Mouse (Mus musculus): Measurements from ENCODE around the gene Aprt. TPM values are rescaled to one million over a fixed set of nuclear protein-coding genes. Genes with fewer than 3 reads are reported as not detected.

The Aprt gene
- total RNA-seq, 2 experiments from 2014 or later, result 40.5 to 44.8 TPM

DNA sequence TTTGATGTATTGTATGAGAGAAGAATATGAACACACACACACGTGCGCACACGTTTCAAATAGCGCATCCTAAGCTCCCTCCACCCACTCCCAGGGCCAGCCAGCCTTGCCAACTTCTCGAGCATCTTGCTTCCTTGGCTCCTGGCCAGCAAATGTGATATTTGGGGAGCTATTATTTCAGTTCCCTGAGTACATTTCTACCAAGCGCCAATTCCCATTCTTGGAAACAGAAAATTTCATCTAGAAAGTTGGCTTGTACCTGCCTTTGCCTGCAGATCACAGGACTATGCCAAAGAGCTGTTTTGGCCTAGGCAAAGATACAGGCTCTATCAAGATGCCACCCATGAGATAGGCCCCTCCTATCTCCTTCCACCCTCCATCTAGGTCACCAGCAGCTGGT, 21.9 kb downstream of the Aprt start:
- no peak for TF ChIP-seq CTCF (IDR thresholded peaks at IDR 0.05)
- intact Hi-C loops (cut with DNase I), result no loop called here

DNA sequence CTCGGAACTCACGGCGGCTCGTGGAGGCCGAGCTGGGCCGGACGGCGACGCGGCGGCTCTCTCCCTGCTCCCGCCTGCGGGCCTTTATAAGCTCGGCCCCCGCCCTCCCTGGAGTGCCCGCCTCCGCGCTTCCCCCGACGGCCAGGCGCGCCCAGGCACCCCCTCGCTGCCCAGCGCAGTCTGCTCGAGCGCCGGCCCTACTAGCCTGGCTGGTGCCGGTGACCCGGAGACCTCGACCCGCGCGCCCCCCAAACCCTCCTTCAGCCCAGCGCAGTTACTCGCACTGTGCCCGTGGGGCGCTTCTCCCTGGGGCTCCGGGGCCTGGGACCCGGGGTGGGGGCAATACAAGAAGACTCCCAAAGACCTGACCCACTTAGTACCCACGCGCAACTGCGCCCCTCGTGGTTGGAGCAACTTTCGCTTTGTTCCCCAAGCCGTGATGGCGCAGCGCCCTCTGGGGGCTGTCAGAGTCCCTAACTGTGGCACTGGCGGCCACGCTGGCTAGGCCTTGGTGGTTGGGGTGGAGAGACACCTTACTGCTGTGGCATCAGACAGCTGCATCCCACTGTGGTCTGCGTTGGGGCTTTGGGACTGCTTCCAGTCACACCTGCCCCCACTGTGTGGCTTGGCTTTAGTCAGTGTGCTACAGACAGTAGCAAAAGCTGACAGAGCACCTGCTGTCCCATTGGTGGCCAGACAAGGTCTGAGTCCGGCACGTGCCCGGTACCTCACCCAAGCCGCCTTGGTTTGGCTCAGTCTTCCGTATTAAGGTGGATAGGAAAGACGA, 25.3 kb downstream of the Aprt start, which contains the start of gene Piezo1:
Gene Piezo1, minus strand, starts transcription at position 65 of the 787 bp plus-strand sequence.
- TF ChIP-seq CTCF (IDR thresholded peaks at IDR 0.05), result no peak; the same call in 1 of the 2 replicates
- peak; percentile 95 for DNase-seq

More for the DNA sequence above, 21.9 kb downstream of the Aprt start:
- no peak for DNase-seq
- Histone ChIP-seq H3K27ac (no peak overlapping the region), H3K4me3 (no peak overlapping the region)

DNA sequence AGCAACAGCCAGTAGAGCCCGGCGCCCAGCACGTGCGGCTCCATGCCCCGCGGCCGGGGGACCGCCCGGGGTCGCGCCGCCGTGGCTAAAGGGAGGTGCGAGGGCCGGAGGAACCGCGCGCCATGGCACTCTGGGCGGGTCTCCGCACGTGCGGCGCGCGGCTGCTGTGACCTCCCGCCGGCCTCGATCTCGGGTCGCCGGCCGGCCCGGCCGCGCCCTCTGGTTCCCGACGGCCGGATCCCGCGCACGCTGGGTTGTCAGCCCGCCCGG, 25.8 kb downstream of the Aprt start:
- TF ChIP-seq CTCF (IDR thresholded peaks at IDR 0.05), result no peak
- intact Hi-C loops (cut with DNase I), result loop anchor here (1.0 kb wide), 1 partner anchor 50 kb away; no protein-coding TSS in a partner anchor
- Histone ChIP-seq H3K27ac (peak overlapping the region; percentile 95), H3K4me3 (peak overlapping the region; percentile 95)
- DNase-seq, result no peak

More for the DNA sequence above, 25.3 kb downstream of the Aprt start, which contains the start of gene Piezo1:
- Histone ChIP-seq H3K4me3 (peak within 1 kb of the TSS; percentile 95), H3K27ac (peak within 1 kb of the TSS; percentile 95)
- intact Hi-C loops (cut with DNase I), result loop anchor here (1.0 kb wide), 1 partner anchor 50 kb away; no protein-coding TSS in a partner anchor

DNA sequence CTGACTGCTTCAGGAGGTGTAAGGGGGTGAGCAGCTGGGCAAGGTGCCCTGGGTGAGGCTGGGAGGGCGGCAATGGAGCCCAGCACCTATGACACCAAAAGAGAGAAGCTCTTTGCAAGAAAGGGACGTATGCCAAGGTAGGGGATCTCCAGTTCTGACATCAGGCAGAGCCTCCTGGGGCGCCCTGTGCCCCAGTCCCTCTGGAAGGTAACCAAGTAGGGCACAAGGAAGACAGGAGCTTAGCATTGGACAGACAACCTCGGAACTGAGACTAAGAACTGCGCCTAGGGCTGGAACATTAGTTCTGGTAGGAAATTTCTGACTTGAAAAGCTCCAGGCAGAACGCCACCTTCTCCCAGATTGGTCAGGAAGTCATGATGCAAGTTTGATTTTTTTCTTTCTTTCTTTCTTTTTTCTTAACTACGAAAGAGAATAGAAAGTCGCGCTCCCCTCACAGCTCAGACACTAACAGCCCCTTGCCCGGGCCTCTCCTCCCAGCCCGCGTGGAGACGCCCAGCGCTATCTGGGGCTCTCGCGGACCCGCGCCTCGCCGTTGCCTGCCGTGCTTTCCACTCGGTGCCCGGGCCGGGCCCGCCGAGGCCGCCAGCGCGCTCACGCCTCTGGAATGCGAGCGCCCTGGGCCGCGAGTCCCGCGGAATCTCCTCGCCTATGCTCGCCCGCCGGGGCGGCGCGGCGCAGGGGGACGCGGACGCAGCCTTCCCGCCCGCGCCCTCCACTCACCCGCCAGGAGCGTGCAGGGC, 26.3 kb downstream of the Aprt start:
- H3K27ac ChIP-seq, result peak overlapping the region; percentile 95
- peak; percentile 75 for DNase-seq
- intact Hi-C loops (cut with DNase I), result no loop called here
- H3K4me3 ChIP-seq, result peak overlapping the region; percentile 95
- no peak for TF ChIP-seq CTCF (IDR thresholded peaks at IDR 0.05)

DNA sequence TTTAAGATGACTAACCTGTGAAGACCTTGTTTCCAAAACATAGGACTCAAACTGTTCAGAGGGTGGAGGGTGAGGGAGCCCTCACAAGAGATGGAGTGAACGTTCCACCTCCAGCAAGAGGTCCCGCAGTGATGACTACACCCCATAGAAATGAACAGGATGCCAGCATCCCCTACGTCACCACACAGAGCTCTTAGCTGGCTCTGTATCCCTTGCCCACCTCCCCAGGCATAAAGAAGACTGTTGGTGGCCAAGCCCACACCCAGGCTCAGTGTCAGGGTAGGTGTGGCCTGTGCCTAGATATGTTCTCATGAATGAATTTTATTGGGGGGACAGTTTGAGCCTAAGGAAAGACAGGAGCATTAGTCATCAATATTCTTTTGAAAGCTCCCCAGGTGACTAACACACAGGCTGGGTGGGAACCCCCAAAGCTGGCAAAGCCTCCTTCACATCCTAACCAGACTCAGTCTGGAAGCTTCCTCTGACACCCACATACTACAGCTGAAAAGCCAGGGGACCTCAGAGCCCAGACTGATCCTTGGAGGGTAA, 27.7 kb downstream of the Aprt start:
- peak overlapping the region; percentile 95 for H3K4me3 ChIP-seq
- TF ChIP-seq CTCF (IDR thresholded peaks at IDR 0.05), result no peak

DNA sequence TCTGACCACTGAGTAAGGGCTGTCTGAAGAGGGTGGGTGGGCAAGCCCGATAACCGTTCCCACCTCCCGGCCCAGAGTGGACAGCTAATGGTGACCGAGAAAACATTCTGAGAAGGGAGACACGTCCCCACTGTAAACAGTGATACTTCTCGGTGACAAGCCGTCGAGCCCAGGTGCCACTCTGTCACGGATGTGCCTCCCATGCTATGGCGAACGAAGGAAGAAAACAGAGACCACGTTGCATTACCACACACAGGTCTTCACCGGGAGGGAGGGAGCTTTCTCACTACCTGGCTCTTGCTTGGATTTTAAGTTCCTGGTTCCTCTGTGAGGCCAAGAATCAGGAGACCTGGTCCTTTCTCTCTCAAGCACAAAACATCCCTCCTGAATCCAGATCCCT, 28.4 kb downstream of the Aprt start:
- no peak for DNase-seq
- intact Hi-C loops (cut with DNase I), result no loop called here
- Histone ChIP-seq H3K27ac (peak overlapping the region; percentile 80), H3K4me3 (peak overlapping the region; percentile 95)
- TF ChIP-seq CTCF (IDR thresholded peaks at IDR 0.05), result no peak

More for the DNA sequence above, 27.7 kb downstream of the Aprt start:
- intact Hi-C loops (cut with DNase I), result no loop called here
- peak overlapping the region; percentile 80 for H3K27ac ChIP-seq
- DNase-seq, result no peak

DNA sequence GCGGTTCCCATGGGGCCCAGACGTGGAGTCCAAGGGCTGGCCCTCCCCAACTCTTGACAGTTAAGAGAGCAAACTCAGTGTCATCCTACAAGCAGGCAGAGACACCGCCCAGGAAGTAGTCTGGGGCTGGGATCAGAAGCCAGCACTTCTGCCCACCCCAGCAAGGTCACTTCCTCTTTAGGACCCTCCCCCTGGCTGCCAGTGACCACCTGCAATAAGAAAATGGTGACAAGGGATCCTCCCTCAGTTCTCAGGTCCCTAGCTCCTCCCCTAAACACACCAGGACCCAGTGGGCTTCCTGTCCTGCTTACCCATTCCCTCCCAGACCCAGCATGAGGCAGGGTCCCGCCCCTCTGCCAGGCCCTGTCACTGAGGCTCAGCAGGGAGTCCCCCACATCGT, 28.9 kb downstream of the Aprt start:
- Histone ChIP-seq H3K4me3 (peak overlapping the region; percentile 95), H3K27ac (peak overlapping the region; percentile 80)
- intact Hi-C loops (cut with DNase I), result no loop called here
- no peak for DNase-seq
- no peak for TF ChIP-seq CTCF (IDR thresholded peaks at IDR 0.05)

DNA sequence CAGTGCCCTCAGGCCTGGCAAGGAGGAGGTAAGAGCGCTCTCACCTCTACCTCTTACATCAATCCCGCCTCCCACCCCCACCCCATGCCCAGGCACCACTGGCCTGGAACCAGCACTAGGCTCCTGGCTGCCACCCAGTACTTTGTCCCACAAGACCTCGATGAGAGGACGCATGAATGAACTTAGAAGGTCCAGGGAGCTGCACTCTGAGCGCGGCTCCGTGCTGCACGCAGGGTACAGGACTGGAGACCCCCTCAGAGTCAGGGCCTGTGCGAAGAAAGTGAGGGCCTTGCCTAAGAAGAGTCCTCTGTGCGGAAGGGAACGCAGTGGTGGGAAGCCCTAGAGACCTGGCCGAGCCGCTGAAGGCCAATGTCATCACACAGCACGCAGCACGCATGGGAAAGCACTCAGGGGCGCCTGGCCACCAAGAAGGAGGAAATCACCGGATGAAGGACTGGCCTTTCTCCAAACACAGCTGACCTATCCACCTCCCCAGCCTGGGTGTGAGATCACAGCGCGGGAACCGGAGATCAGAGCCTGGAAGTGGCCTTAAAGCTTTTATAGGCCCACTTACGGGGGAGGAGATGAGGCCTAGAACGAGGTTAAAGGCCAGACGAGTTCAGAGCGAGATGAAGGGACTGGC, 29.8 kb downstream of the Aprt start:
- peak; percentile 75 for DNase-seq
- Histone ChIP-seq H3K4me3 (peak overlapping the region; percentile 95), H3K27ac (peak overlapping the region; percentile 80)
- no peak for TF ChIP-seq CTCF (IDR thresholded peaks at IDR 0.05)
- intact Hi-C loops (cut with DNase I), result no loop called here

DNA sequence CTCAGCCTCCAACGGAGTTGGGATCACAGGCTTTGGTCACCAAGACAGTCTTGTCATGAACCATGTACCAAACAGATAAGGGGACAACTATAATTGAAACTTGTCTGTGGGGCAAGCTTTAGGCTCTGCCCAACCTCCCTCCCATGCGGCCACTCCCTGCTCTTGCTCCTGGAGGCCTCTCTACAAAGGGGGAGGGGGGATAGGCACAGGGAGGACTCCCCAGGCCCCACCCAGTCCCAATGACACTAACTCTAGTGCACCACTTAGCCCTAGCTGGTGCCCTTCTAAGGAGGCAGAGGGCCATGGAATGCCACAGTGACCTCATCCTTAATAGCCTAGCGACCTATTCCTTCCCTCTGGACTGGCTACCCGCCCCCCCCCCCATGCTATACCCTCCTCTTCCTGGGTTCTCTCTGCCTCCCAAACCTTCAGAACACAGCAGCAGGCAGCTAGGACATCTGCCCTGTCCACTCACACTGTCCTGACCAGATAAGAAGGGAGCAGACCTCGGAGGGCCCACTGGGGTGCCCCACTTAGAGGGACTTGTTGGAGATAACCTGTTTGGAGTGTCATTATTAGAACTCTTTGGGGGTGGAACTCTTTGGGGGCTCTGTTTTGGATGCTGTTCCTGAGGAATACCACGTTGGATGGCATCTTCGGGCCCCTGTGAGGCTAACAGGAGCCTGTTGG, 30.5 kb downstream of the Aprt start:
- peak overlapping the region; percentile 80 for H3K27ac ChIP-seq
- peak overlapping the region; percentile 95 for H3K4me3 ChIP-seq
- intact Hi-C loops (cut with DNase I), result no loop called here

DNA sequence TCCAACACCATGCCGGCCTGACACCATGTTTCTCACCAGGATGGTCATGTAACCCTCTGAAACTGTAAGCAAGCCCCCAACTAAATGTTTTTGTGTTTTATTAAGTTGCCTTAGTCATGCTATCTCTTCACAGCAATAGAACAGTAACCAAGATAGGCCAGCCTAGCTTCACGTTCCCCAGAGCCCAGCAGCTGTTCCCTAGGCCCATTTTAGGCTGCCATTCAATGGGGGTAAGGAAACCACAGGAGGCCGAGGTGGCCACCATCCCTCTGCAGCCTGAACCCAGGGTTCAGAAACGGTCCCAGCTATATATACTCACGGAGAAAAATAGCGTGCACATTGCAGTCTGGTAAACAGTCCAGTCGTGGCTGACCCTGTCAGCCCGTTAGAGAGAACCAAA, 32.6 kb downstream of the Aprt start:
- intact Hi-C loops (cut with DNase I), result no loop called here
- H3K4me3 ChIP-seq, result no peak overlapping the region
- no peak for DNase-seq
- TF ChIP-seq CTCF (IDR thresholded peaks at IDR 0.05), result no peak
- 0 out of 2 replicates have a peak overlapping the region, but pooled peaks have one; percentile 0 for H3K27ac ChIP-seq

More for the DNA sequence above, 30.5 kb downstream of the Aprt start:
- TF ChIP-seq CTCF (IDR thresholded peaks at IDR 0.05), result no peak
- no peak for DNase-seq

DNA sequence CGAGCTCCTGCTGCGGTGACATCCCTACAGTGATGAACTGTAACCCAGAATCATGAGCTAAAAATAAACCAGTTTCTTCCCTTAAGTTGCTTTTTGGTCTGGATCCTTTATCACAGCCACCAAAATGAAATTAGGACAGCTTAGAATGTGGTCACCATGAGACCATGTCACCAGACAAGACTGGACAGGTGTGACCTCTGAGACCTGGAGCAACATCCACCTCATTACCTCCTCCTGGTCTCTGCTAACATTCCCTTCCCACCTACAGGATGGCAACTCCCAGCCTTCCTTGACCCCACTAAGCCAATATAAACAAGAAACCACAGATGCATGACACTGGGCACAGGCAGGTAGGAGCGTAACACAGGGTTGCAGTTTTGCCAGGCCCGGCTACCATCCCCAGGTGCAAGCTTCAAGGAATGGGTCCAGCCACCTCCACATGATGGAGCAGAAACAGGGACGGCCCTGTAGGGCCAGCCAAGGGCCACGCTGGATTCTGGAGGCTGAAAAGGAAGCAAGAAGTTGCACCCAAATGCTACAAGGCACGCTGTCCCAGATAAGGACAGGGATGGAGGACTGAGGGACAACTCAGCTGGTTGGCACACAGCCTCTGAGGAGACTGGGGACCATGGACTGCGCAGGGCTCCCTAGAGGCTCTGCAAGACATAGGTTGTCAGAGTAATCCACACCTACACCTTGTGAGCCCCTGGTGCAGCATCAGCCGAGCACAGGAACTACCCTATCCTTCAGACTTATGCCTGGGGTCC, 38.2 kb downstream of the Aprt start:
- intact Hi-C loops (cut with DNase I), result no loop called here
- DNase-seq, result no peak
- Histone ChIP-seq H3K27ac (peak overlapping the region; percentile 66), H3K4me3 (no peak overlapping the region)
- TF ChIP-seq CTCF (IDR thresholded peaks at IDR 0.05), result no peak

All from gastrocnemius, adult 2 months (tissue).